In the genomic region with DNA sequence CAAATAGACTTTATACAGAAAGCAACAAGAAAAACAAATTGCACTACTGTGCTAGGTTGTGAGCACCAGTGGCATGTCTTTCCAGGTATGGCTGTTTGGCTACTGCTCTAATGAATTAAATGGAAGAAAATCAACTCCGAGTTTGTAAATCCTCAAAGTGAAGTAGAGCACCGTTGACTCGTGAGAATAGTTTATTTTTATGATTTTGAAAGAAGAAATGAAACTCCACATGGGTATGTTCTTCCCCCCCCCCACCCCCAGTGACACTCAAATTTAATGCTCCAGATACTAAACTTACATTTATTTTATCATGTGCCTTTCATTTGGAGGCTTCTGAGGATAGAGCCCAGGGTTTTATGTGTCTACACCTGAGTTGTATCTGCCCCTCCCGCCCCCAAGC, we compare ENCODE assay signal across 26 mouse cellular contexts. TPM values are rescaled to one million over a fixed set of nuclear protein-coding genes. Genes with fewer than 3 reads are reported as not detected.
"Had no signal": no experiment of that assay in that cellular context is flagged by ENCODE, and none has a peak within 500 bp of the region (broad histone marks: within the 10 kb centered on the region; RNA-seq: fewer than 3 reads in every experiment).

No protein-coding gene starts in this region.

- H3K4me1 ChIP-seq: embryonic facial prominence, embryonic 10.5 days; embryonic facial prominence, embryonic 12.5 days; embryonic facial prominence, embryonic 13.5 days; embryonic facial prominence, embryonic 15.5 days; forebrain, embryonic 10.5 days; forebrain, embryonic 12.5 days; forebrain, embryonic 13.5 days; forebrain, embryonic 15.5 days had no signal

- H3K4me3 ChIP-seq: embryonic facial prominence, embryonic 10.5 days; embryonic facial prominence, embryonic 12.5 days; embryonic facial prominence, embryonic 13.5 days; embryonic facial prominence, embryonic 15.5 days; erythroblast, embryonic 14.5 days; forebrain, embryonic 10.5 days; forebrain, embryonic 12.5 days; forebrain, embryonic 13.5 days; forebrain, embryonic 15.5 days; gastrocnemius, adult 2 months; heart, adult 2 months had no signal

- DNase-seq: cerebellum, adult 8-10 months; cerebellum, adult 9-10 months; cerebellum, adult 9-11 months; cerebellum, postnatal 10 days; cerebellum, postnatal 14 days; cerebellum, postnatal 25 days; cerebellum, postnatal 36 days; embryo, embryonic 11 days; forebrain, postnatal 0 days; gastrocnemius, adult 2 months; gastrocnemius, postnatal 10 days; gastrocnemius, postnatal 14 days; gastrocnemius, postnatal 25 days; gastrocnemius, postnatal 36 days; heart, adult 11 months; heart, adult 18-20 months; heart, adult 2 months had no signal

- H3K27ac ChIP-seq: embryonic facial prominence, embryonic 10.5 days; embryonic facial prominence, embryonic 12.5 days; embryonic facial prominence, embryonic 13.5 days; embryonic facial prominence, embryonic 15.5 days; forebrain, embryonic 10.5 days; forebrain, embryonic 12.5 days; forebrain, embryonic 13.5 days; forebrain, embryonic 15.5 days; gastrocnemius, adult 2 months; heart, adult 2 months had no signal

- H3K4me2 ChIP-seq: embryonic facial prominence, embryonic 12.5 days; embryonic facial prominence, embryonic 13.5 days; embryonic facial prominence, embryonic 15.5 days; forebrain, embryonic 12.5 days; forebrain, embryonic 13.5 days; forebrain, embryonic 15.5 days had no signal

- H3K36me3 ChIP-seq: embryonic facial prominence, embryonic 10.5 days; embryonic facial prominence, embryonic 12.5 days; embryonic facial prominence, embryonic 13.5 days; embryonic facial prominence, embryonic 15.5 days; forebrain, embryonic 10.5 days; forebrain, embryonic 12.5 days; forebrain, embryonic 15.5 days had no signal

- H3K27me3 ChIP-seq: embryonic facial prominence, embryonic 12.5 days; embryonic facial prominence, embryonic 13.5 days; embryonic facial prominence, embryonic 15.5 days; forebrain, embryonic 12.5 days; forebrain, embryonic 13.5 days; forebrain, embryonic 15.5 days had no signal

- H3K9ac ChIP-seq: embryonic facial prominence, embryonic 12.5 days; embryonic facial prominence, embryonic 13.5 days; embryonic facial prominence, embryonic 15.5 days; forebrain, embryonic 12.5 days; forebrain, embryonic 13.5 days; forebrain, embryonic 15.5 days; forebrain, postnatal 0 days had no signal

- H3K9me3 ChIP-seq: embryonic facial prominence, embryonic 10.5 days; embryonic facial prominence, embryonic 12.5 days; embryonic facial prominence, embryonic 13.5 days; embryonic facial prominence, embryonic 15.5 days; forebrain, embryonic 10.5 days; forebrain, embryonic 12.5 days; forebrain, embryonic 13.5 days; forebrain, embryonic 15.5 days had no signal

RNA-seq across cellular contexts. Expression of a gene that starts 46.7 kb away (rescaled TPM):
- polyA plus RNA-seq: erythroblast, embryonic 14.5 days had no signal
